Mouse (Mus musculus): ENCODE results near the gene Prep. TPM values are rescaled to one million over a fixed set of nuclear protein-coding genes. Genes with fewer than 3 reads are reported as not detected.

The Prep gene
- total RNA-seq, 2 experiments from 2014 or later = 6.3 to 7.2 TPM

DNA sequence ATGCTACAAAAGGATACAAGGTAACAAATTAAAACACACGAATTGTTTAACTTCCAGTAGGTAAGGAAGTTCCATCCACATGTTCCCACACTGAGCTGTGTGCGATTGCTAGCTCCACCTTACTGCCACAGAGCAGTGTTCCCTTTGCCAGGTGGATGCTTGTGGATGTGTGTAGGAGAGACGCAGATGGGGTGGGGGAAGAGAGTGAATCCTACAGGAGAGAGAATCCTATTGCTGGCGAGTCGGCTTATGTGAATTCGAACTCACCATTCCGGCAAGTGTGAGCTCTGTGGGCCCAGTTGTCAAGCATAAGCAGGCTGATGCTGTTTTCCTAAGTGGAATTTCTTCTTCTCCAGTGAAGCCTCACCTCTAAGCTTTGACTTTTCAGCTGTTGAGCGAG lies 42.0 kb downstream of the Prep start:
- no peak for DNase-seq
- intact Hi-C loops (cut with DNase I) = no loop called here

DNA sequence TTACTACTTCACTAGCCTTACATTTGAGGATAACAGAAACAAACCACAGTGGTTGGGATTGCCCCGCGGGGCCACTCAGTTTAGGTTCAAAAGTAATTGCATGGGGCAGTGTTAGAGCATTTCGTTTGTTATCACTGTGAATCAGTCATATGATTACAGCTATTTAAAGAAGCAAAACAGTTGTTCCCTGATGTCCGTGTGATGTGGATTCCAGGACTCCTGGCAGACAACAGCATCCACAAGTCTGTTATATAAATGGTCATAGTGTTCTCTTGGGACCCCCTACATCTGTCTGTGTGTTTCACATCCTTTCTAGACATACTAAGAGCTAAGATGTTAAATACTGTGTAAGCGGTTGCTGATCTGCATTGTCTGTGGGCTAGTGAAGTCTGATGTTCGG lies 43.0 kb downstream of the Prep start:
- intact Hi-C loops (cut with DNase I) = loop anchor here (5.0 kb wide), 1 partner anchor 262 kb away; no protein-coding TSS in a partner anchor
- DNase-seq = no peak

DNA sequence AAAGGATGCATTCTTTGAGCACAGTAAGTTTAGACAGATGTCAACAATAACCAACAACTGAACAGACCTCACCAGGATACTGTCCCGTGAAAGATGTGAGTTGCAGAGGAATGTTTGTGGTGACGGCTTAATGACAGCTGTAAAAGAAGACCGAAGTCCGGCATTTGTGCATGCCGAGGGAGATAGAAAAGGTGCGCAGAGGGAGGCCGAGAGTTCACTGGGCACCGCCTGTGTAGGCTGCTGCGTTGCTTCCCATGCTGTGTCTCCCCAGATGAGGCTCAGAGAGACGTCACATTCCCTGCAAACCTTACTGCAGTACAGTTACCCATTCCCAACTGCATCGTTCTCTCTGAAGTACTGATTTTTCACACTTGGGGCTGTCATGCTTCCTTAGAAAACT lies 45.9 kb downstream of the Prep start:
- no peak for DNase-seq
- intact Hi-C loops (cut with DNase I) = loop anchor here (5.0 kb wide), 1 partner anchor 259 kb away; no protein-coding TSS in a partner anchor

DNA sequence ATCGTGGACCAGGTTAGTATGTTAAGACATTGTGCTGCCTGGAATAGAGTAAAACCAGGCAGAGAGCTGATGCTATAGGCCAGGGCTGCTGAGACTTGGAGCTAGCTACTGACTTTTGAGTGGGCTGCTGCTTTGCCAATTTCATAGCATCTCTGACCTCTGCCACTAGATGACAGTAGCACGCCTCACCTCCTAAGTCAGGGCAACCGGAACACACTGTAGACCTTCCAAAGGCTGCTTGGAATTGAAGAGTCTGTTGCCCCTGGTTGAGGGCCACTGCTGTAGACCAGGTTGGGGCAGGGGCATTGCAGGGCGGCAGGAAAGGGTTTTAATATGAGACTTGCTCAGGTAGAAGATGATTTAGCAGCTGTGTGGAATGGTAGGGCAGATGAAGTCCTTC lies 47.5 kb downstream of the Prep start:
- intact Hi-C loops (cut with DNase I) = loop anchor here (5.0 kb wide), 1 partner anchor 258 kb away; no protein-coding TSS in a partner anchor
- no peak for DNase-seq

DNA sequence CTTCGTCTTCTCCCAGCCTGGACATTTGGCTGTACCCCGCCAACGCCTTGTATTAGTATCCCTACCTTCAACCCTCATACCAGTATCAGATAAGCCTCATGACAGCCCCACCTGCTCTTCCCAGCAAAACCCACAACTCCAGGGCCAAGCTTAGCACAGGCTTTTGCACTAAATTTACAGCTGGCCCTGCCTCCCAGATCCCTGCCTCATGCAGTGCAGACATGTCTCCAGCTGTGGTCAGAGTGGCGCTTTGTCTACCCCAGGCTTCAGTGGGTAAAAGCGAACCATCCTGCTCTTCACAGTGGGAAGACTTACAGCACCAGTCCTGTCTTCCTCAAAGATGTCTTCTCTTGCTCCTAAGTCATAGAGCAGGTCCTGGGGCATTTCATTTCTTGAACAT lies 49.8 kb downstream of the Prep start:
- no peak for DNase-seq
- intact Hi-C loops (cut with DNase I) = no loop called here

DNA sequence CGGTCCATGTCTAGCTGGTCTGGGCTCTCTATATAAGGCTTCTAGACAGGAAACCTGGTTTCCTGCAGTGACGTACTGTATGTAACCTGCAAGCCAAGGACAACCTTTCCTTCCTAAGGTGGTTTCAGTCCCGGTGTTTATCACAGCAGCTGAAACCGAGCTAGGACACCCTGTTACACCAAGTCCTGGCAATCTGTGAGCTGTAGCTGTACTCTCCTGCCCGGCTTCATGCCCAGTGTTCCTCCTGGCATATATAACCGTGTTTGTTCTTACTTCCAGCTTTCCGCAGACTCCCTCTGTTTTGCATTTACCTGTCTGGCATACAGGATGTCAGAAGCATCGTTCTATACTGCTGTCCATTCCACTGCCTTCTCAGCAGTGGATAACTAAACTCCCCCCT lies 51.4 kb downstream of the Prep start:
- intact Hi-C loops (cut with DNase I) = no loop called here
- DNase-seq = no peak

DNA sequence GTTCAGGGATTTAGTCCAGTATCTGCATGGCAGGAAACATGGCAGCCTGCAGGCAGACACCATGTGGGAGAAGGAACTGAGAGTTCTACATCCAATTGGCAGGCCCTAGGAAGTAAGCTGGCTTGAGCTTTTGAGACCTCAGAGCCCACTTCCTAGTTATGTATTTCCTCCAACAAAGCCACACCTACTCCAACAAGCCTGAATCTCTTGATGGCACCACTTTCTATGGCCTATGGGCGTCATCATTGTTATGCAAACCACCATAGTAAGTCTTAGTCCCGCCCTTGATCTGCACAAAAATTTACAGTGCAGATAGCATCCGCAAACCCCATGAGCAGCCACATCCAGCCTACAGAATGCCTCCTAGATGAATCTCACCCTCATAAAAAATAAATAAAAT lies 54.6 kb downstream of the Prep start:
- intact Hi-C loops (cut with DNase I) = no loop called here
- no peak for DNase-seq

DNA sequence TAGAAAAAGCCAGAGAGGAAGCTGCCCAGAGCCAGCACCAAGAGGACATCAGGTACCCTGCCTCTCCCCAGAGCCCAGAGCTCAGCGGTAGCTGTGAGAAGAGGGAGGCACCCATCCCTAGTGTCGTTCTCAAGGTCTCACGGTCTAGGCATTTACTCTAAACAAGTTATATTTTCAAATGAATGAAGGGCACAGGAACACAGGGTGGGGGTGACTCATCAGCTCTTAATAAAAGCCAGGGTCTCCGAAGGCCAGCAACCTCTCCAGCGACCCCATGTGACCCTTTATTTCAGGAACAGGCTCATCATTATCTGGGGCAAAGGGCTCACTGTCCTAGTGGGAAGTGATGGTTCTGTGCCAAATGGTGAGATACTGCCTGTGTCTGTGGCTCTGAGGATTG lies 55.5 kb downstream of the Prep start:
- no peak for DNase-seq
- intact Hi-C loops (cut with DNase I) = no loop called here

DNA sequence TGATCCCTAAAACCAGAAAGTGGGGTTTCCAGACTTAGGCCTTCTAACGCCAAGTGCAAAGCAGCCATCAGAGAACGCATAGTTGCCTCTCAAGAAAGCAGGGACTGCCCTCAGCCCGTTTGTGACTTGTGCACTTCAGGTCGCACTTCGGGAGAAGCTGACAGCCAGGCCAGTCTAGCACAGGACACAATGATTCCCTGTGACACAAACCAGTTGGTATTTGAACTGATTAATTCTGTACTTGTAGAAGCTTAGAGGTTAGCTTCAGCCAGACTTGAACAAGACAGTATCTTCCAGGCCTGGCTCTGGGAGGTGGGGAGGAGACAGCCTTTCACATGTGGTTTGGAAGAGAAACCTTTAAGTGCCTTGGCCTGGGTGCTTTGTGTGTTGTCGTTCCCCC lies 56.0 kb downstream of the Prep start:
- DNase-seq = no peak
- intact Hi-C loops (cut with DNase I) = no loop called here

DNA sequence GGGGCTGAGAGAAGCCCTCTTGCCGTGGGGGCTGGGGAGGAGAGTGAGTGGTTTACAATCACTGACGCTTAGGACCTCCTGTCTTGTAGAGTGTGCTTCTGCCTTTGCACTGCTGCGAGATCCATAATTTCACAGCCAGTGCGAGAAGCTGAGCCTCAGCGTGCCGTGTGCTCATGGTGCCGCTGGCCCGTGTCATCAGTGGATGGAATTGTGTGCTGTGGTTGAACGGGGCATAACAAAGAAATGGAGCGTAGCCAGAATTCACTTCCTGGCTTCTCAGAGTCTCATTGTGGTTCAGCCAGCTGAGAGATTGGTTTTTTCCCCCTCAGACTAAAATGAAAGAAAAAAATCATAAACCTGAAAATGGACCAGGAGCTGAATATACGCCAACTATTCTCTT lies 62.1 kb downstream of the Prep start:
- intact Hi-C loops (cut with DNase I) = no loop called here
- DNase-seq = no peak

DNA sequence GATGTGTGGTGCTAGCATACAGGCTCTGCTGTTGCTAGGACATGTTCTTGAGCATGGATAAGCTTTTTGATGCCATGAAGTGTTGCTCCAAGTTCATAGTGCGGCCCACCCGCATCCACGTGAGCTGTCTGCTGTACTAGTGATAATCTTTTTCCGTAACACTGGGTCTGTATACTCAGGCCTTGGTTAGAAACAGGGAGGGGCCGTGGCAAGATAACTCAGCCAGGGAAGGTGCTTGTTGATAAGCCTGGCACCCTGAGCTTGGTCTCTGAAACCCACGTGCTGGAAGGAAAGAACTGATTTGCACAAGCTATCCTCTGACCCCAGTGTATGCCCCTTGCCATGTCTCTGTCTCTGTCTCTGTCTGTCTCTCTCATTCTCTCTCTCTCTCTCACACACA lies 63.0 kb downstream of the Prep start:
- intact Hi-C loops (cut with DNase I) = no loop called here
- DNase-seq = no peak

DNA sequence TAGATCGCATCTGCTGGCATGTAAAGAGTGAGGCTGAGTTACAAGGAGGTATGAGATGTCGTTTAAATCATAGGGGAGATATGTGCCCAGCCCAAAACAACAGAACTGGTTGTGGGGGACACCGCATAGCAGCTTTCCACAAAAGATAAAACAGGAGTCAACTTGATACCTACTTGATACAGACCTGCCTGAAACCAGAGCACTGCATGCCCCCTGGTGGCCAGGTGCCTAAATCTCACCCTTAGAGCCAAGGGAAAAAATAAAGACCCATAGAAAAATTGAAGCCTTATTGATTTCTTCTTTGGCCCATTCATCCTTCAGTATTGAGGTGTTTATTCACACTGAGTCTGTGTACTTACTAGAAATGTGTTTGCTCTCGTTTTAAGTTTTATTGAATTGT lies 65.4 kb downstream of the Prep start:
- intact Hi-C loops (cut with DNase I) = no loop called here
- DNase-seq = no peak

DNA sequence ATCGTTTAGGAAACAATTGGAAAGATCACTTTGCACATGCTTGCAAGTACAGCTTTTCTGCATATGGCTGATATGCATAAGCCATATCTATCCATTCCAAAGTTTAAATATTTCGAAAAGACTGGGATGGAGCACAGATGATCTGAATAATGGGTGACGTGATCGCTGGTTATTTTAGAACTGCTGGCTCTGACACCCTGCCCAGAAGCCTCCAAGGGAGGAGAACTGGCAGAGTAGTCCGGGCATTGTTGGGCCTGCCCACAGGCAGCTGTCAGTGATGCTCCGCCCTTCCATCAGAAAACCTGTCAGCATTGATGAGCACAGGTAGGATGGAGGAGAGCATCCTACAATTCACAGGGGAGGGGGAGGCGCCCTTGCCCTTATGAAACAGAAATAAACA lies 69.8 kb downstream of the Prep start:
- intact Hi-C loops (cut with DNase I) = no loop called here
- DNase-seq = no peak

DNA sequence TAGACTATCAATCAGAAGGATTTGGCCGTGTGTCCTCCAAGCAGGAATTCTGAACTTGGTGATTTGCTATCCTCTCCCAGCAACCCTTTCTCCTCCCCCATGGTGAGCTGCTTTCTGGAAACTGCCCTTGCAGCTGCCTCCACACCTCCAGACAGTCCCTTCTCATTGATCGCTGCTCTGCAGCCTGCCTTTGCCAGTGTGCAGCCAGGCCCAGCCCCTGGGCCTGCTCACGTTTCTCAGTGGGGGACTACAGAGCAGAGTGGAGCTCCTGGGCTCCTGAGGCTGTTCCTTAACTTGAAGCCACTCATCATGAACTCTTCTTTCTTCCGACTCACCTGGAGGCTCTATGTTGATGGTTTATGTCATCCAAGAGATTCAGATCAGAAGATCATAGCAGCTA lies 72.9 kb downstream of the Prep start:
- intact Hi-C loops (cut with DNase I) = no loop called here

DNA sequence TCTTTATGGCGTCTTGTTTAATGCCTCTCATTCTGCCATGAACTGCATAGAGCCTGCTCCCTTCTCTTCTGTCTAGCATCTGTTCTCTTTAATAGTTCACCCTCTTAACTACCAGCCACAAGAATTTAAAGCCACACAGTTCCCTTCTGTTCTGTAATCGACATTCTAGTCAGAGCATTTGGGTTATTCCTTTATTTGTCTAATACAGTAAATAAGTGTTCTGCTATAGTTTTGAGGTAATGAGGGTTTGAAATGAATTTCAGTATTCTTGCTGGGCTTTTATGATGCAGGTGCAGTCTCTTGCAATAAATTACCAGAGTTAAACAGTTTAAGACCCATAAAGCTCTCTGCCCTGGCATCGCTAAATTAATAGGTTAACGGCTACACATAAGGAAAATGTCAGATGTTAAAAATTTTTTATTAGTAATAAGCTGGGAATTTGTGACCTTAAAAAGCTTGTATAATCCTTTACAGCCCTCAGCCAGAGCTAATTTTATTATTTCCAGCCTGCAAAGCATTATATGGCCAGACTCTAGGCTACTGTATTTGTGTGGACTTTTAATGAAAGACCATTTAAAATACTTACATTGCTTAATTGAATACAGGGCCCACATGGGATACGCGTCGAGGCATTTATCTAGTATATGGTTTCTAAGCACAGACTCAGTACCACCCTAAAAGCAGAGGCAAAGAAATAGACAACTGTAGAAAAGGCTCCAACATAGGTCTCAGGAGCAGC lies 73.6 kb downstream of the Prep start:
- intact Hi-C loops (cut with DNase I) = no loop called here
- no peak for DNase-seq

More for the DNA sequence above, 72.9 kb downstream of the Prep start:
- no peak for DNase-seq

DNA sequence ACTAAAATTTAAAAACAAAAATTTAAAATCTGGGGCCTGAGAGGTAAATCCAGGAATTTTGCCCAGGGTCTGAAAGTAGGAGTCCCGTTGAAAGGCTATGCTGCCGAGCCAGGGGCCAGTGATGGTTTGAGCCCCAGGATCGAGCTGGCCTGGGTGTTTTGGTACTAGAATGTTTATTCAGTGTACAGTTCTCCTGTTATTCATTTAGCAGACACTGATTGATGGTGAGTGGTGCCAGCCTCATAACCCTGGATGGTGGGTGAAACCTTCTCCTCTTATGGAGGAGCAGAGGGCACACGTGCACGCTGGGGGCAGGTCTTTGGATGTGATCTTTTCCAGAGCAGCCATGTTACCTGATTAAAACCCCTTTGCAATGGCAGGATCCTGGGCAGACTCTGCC lies 75.4 kb downstream of the Prep start:
- no peak for DNase-seq
- intact Hi-C loops (cut with DNase I) = no loop called here

DNA sequence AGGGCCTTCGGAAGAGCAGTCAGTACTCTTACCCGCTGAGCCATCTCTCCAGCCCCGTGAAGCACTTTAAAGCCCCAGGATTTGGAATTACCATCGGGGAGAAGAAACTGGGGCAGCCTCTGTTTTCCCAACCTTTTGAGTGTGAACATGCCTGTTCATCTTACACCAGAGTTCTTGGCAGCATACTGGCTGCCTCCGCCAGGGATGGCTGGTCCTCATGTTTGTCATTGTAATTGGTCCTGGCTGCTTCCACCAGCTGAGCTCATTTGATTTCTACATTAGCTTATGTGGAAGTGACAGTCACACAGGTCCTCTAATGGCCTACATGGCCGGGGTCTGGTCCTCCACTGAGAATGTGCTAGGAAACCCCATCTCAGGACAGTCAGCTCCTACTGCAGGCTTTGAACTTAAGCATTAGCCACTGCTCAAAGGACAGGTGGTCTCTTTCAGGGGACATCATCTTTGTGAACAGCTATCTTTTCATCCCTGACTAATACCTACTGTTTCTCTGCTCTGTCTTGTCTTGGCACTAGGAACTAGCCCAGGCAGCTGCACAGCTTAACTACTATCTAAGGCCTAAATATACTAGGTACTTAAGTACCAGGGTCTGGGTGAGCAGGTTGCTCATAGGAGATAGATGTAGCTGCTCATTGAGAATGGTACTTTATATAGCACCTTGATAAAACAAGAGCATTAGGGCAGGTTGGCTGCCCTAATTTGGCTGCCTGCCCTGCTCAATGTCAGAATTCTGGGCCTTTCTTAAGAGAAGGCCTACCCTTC lies 77.2 kb downstream of the Prep start:
- no peak for DNase-seq
- intact Hi-C loops (cut with DNase I) = no loop called here

DNA sequence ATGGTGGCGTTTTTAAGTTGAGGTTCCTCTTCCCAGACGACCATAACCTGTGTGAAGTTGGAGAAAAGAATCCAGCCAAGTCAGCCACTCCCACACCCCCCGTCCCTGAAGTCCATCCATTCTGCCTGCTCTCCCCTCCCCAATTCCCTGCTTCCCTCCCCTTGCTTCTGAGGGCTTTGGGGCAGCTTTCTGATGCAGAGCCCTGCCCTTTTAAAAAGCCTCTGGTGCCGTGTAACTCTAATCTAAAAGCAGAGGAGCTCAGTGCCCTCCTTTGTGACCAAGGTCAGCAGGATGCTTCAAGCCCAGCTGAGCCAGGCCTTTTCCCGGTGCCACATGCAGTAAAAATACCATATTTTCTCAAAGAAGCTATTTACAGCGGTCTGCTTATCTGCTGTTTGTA lies 79.8 kb downstream of the Prep start:
- no peak for DNase-seq
- intact Hi-C loops (cut with DNase I) = no loop called here

DNA sequence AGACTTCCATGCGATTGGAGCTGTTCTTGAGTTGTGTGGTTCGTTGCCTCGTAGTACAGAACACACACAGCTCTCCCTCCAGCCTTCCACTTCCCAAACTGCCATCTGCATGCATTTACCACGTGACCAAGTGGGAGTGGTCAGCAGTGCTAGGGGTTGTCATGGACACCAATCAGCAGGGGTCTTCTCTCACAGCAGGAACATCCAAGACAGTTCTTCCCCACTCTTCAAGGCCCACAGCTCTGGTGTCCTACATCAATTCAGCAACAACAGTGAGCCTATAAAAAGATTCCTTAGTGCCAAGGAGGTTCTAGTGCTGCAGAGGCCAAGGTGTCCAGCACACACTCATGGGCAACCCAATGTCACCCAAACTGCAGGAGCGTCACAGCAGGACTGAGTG lies 84.1 kb downstream of the Prep start:
- intact Hi-C loops (cut with DNase I) = no loop called here
- no peak for DNase-seq

DNA sequence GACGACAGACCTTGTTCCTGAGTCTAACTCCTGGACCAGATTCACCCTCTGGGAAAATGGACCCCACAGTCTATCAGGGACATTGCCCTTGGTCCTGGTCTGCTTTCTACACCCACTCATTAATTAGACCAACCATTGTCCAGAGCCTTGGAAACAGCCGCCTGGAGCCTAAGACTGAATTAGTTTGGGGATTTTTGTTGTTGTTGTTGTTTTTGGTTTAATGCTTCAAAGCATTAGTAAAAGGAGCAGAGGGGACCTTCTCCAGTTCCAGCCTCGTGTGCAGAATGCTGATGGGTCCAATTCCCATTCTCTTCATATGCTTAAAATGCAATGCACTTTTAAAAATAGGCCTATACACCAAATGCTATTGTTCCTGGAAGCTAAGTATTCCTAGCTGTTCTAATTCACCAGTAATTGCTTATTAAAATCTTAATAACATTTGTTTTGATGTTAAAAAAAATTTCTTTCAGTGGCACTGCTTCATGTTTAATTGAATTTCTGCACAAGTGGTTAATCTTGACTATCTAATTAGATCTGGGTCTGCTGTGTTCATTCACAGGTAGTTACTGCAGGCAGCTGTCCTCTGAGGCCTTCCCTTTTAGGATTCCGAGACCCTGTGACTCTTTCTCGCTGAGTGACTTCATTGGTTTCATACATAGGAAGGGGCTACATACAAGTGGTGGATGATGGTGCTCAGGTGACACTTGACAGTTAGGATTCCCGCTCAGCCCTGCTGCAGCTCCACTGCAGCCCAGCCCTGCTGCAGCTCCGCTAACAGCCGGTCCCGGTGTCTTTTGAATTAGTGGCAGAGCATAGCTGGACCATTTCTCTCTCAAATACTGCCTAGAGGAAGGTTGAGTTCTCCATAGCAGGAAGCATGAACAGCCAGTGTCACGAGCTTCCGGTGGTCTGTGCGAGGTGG lies 85.0 kb downstream of the Prep start:
- DNase-seq = no peak
- intact Hi-C loops (cut with DNase I) = no loop called here

DNA sequence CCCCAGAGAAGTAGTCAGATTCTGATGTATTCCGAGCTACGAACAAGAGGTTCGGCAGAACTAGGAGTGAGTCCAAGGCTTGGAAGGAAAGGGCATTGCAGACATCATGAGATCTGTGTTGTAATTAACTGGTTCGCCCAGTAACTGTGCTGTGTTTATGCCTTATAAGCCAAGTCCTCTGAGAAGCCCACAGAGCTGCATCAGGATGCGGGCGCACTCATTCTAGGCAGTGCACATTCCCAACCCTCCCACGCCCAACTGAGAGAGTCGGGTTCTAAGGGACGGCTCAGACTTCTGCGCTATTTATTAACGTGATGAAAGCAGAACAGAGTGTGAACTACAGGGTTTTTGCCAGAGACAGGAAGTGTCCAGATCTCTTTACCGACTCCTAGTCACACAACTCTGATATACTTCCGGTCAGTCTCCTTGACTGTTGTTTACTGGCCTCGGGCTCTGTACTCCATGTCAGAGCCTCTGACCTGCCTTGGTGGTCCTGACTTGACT lies 87.6 kb downstream of the Prep start:
- intact Hi-C loops (cut with DNase I) = no loop called here
- DNase-seq = no peak

Measured in gastrocnemius, postnatal 36 days (tissue).